Mouse (Mus musculus): ENCODE results near the gene Olfm3. TPM values are rescaled to one million over a fixed set of nuclear protein-coding genes. Genes with fewer than 3 reads are reported as not detected.

Gene Olfm3
- polyA plus RNA-seq, 1 experiment = not detected

- Histone ChIP-seq H3K27ac (ENCODE audit: control insufficient read depth, insufficient read depth, low read depth, low read length, poor library complexity) (no peak overlapping the region), H3K4me1 (ENCODE audit: control insufficient read depth, insufficient read depth, low read length) (no peaks in the 10 kb centered on the region), H3K4me3 (replicated peaks; ENCODE audit: control insufficient read depth, low read depth, low read length) (no peak overlapping the region)
- TF ChIP-seq CTCF (IDR thresholded peaks at IDR 0.05; ENCODE audit: control insufficient read depth, insufficient read depth, low read length) (no peak), POLR2A (IDR thresholded peaks at IDR 0.05; ENCODE audit: borderline replicate concordance, control insufficient read depth, low read depth, low read length) (no peak)
- 81% methylated on average over 3 of the region's 3 CpGs for WGBS
Observed at GRCm38 (mm10) chr3:115088281-115088680, 184.4 kb downstream of the Olfm3 start.

GRCm38 (mm10) chr3:115090670-115091069 lies 186.8 kb downstream of the Olfm3 start:
- TF ChIP-seq CTCF (IDR thresholded peaks at IDR 0.05; ENCODE audit: control insufficient read depth, insufficient read depth, low read length) = no peak
- no peak for TF ChIP-seq POLR2A (IDR thresholded peaks at IDR 0.05; ENCODE audit: borderline replicate concordance, control insufficient read depth, low read depth, low read length)
- Histone ChIP-seq H3K4me1 (ENCODE audit: control insufficient read depth, insufficient read depth, low read length) (no peaks in the 10 kb centered on the region), H3K27ac (ENCODE audit: control insufficient read depth, insufficient read depth, low read depth, low read length, poor library complexity) (no peak overlapping the region), H3K4me3 (replicated peaks; ENCODE audit: control insufficient read depth, low read depth, low read length) (no peak overlapping the region)
- 57% methylated on average over 2 of the region's 2 CpGs for WGBS

- Histone ChIP-seq H3K27ac (ENCODE audit: control insufficient read depth, insufficient read depth, low read depth, low read length, poor library complexity) (no peak overlapping the region), H3K4me3 (replicated peaks; ENCODE audit: control insufficient read depth, low read depth, low read length) (no peak overlapping the region), H3K4me1 (ENCODE audit: control insufficient read depth, insufficient read depth, low read length) (no peaks in the 10 kb centered on the region)
- TF ChIP-seq POLR2A (IDR thresholded peaks at IDR 0.05; ENCODE audit: borderline replicate concordance, control insufficient read depth, low read depth, low read length) = no peak
- no peak for TF ChIP-seq CTCF (IDR thresholded peaks at IDR 0.05; ENCODE audit: control insufficient read depth, insufficient read depth, low read length)
- 62% methylated on average over 3 of the region's 3 CpGs for WGBS
Observed at GRCm38 (mm10) chr3:115095496-115095895, 191.6 kb downstream of the Olfm3 start.

GRCm38 (mm10) chr3:115099590-115099989 lies 195.7 kb downstream of the Olfm3 start:
- TF ChIP-seq CTCF (IDR thresholded peaks at IDR 0.05; ENCODE audit: control insufficient read depth, insufficient read depth, low read length) (no peak), POLR2A (IDR thresholded peaks at IDR 0.05; ENCODE audit: borderline replicate concordance, control insufficient read depth, low read depth, low read length) (no peak)
- Histone ChIP-seq H3K4me3 (replicated peaks; ENCODE audit: control insufficient read depth, low read depth, low read length) (no peak overlapping the region), H3K27ac (ENCODE audit: control insufficient read depth, insufficient read depth, low read depth, low read length, poor library complexity) (no peak overlapping the region), H3K4me1 (ENCODE audit: control insufficient read depth, insufficient read depth, low read length) (no peaks in the 10 kb centered on the region)
- 79% methylated on average over 1 of the region's 1 CpGs for WGBS

GRCm38 (mm10) chr3:115104155-115104801 lies 200.4 kb downstream of the Olfm3 start:
- WGBS = 71% methylated on average over 2 of the region's 2 CpGs
- no peak overlapping the region for H3K4me3 ChIP-seq (replicated peaks; ENCODE audit: control insufficient read depth, low read depth, low read length)
- no peak overlapping the region for H3K27ac ChIP-seq (ENCODE audit: control insufficient read depth, insufficient read depth, low read depth, low read length, poor library complexity)
- H3K4me1 ChIP-seq (ENCODE audit: control insufficient read depth, insufficient read depth, low read length) = no peaks in the 10 kb centered on the region
- TF ChIP-seq POLR2A (IDR thresholded peaks at IDR 0.05; ENCODE audit: borderline replicate concordance, control insufficient read depth, low read depth, low read length) (no peak), CTCF (IDR thresholded peaks at IDR 0.05; ENCODE audit: control insufficient read depth, insufficient read depth, low read length) (no peak)

- TF ChIP-seq CTCF (IDR thresholded peaks at IDR 0.05; ENCODE audit: control insufficient read depth, insufficient read depth, low read length) = no peak
- no peak for TF ChIP-seq POLR2A (IDR thresholded peaks at IDR 0.05; ENCODE audit: borderline replicate concordance, control insufficient read depth, low read depth, low read length)
- WGBS = 53% methylated on average over 8 of the region's 8 CpGs
- Histone ChIP-seq H3K4me3 (replicated peaks; ENCODE audit: control insufficient read depth, low read depth, low read length) (no peak overlapping the region), H3K27ac (ENCODE audit: control insufficient read depth, insufficient read depth, low read depth, low read length, poor library complexity) (no peak overlapping the region), H3K4me1 (ENCODE audit: control insufficient read depth, insufficient read depth, low read length) (no peaks in the 10 kb centered on the region)
Observed at GRCm38 (mm10) chr3:115104802-115105493, 201.1 kb downstream of the Olfm3 start.

GRCm38 (mm10) chr3:115145722-115146121 lies 241.8 kb downstream of the Olfm3 start:
- WGBS = 68% methylated on average over 2 of the region's 2 CpGs
- Histone ChIP-seq H3K4me3 (replicated peaks; ENCODE audit: control insufficient read depth, low read depth, low read length) (no peak overlapping the region), H3K27ac (ENCODE audit: control insufficient read depth, insufficient read depth, low read depth, low read length, poor library complexity) (no peak overlapping the region), H3K4me1 (ENCODE audit: control insufficient read depth, insufficient read depth, low read length) (no peaks in the 10 kb centered on the region)
- TF ChIP-seq POLR2A (IDR thresholded peaks at IDR 0.05; ENCODE audit: borderline replicate concordance, control insufficient read depth, low read depth, low read length) (no peak), CTCF (IDR thresholded peaks at IDR 0.05; ENCODE audit: control insufficient read depth, insufficient read depth, low read length) (no peak)

- no peak overlapping the region for H3K4me3 ChIP-seq (replicated peaks; ENCODE audit: control insufficient read depth, low read depth, low read length)
- no peak overlapping the region for H3K27ac ChIP-seq (ENCODE audit: control insufficient read depth, insufficient read depth, low read depth, low read length, poor library complexity)
- H3K4me1 ChIP-seq (ENCODE audit: control insufficient read depth, insufficient read depth, low read length) = no peaks in the 10 kb centered on the region
- TF ChIP-seq CTCF (IDR thresholded peaks at IDR 0.05; ENCODE audit: control insufficient read depth, insufficient read depth, low read length) (no peak), POLR2A (IDR thresholded peaks at IDR 0.05; ENCODE audit: borderline replicate concordance, control insufficient read depth, low read depth, low read length) (no peak)
- 85% methylated on average over 2 of the region's 2 CpGs for WGBS
Observed at GRCm38 (mm10) chr3:115146244-115146643, 242.4 kb downstream of the Olfm3 start.
